Mouse (Mus musculus): ENCODE data around the gene Ptms. TPM values are rescaled to one million over a fixed set of nuclear protein-coding genes. Genes with fewer than 3 reads are reported as not detected.

Gene Ptms
- polyA plus RNA-seq, 1 experiment, result 168 TPM

GRCm38 (mm10) chr6:124937493-124937892 lies 17.6 kb upstream of the Ptms start:
- no peaks in the 10 kb centered on the region; the same call in none of the 2 replicates for H3K36me3 ChIP-seq (ENCODE audit: control insufficient read depth, insufficient read depth, low read length)
- H3K4me3 ChIP-seq (ENCODE audit: control insufficient read depth, low read depth, low read length), result no peak overlapping the region
- peaks cover under 1% of the 10 kb centered on the region; the same call in 1 of the 2 replicates for H3K4me1 ChIP-seq (ENCODE audit: control insufficient read depth, insufficient read depth, low read length)
- H3K27me3 ChIP-seq (ENCODE audit: control insufficient read depth, insufficient read depth, low read length), result no peaks in the 10 kb centered on the region
- TF ChIP-seq POLR2A (IDR thresholded peaks at IDR 0.05; ENCODE audit: control insufficient read depth, low read depth, low read length) (no peak), CTCF (IDR thresholded peaks at IDR 0.05; ENCODE audit: control insufficient read depth, insufficient read depth, insufficient replicate concordance, low read depth, low read length) (no peak)
- no peak overlapping the region for H3K27ac ChIP-seq (ENCODE audit: control insufficient read depth, insufficient read depth, low read depth, low read length)

GRCm38 (mm10) chr6:124936681-124937080 lies 16.8 kb upstream of the Ptms start:
- H3K4me3 ChIP-seq (ENCODE audit: control insufficient read depth, low read depth, low read length), result no peak overlapping the region
- H3K4me1 ChIP-seq (ENCODE audit: control insufficient read depth, insufficient read depth, low read length), result peaks cover 7% of the 10 kb centered on the region
- H3K27me3 ChIP-seq (ENCODE audit: control insufficient read depth, insufficient read depth, low read length), result no peaks in the 10 kb centered on the region
- H3K36me3 ChIP-seq (ENCODE audit: control insufficient read depth, insufficient read depth, low read length), result no peaks in the 10 kb centered on the region; the same call in none of the 2 replicates
- no peak for TF ChIP-seq POLR2A (IDR thresholded peaks at IDR 0.05; ENCODE audit: control insufficient read depth, low read depth, low read length)
- no peak overlapping the region for H3K27ac ChIP-seq (ENCODE audit: control insufficient read depth, insufficient read depth, low read depth, low read length)

- Histone ChIP-seq H3K27ac (ENCODE audit: control insufficient read depth, insufficient read depth, low read depth, low read length) (no peak overlapping the region), H3K36me3 (ENCODE audit: control insufficient read depth, insufficient read depth, low read length) (no peaks in the 10 kb centered on the region; the same call in none of the 2 replicates), H3K4me3 (ENCODE audit: control insufficient read depth, low read depth, low read length) (no peak overlapping the region), H3K27me3 (ENCODE audit: control insufficient read depth, insufficient read depth, low read length) (no peaks in the 10 kb centered on the region), H3K4me1 (ENCODE audit: control insufficient read depth, insufficient read depth, low read length) (peaks cover 7% of the 10 kb centered on the region)
- TF ChIP-seq CTCF (IDR thresholded peaks at IDR 0.05; ENCODE audit: control insufficient read depth, insufficient read depth, insufficient replicate concordance, low read depth, low read length) (no peak), POLR2A (IDR thresholded peaks at IDR 0.05; ENCODE audit: control insufficient read depth, low read depth, low read length) (no peak)
Measured at GRCm38 (mm10) chr6:124934670-124935069, 14.8 kb upstream of the Ptms start.

DNA sequence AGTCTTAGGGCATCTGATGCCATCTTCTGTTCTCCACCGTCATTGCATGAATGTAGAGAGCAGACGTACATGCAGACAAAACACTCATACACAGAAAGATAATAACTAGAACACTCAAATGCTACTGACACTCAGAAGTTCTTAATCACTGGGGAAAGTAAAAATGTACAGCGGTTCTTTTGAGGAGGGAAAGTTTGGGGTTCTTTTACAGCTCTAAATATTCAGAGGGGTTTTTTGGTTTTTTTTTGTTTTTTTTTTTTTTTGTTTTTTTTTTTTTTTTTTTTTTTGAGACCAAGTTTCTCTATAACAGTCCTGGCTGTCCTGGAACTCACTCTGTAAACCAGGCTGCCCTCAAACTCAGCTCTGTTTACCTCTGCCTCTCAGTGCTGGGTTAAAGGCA lies 13.2 kb upstream of the Ptms start:
- Histone ChIP-seq H3K36me3 (ENCODE audit: control insufficient read depth, insufficient read depth, low read length) (no peaks in the 10 kb centered on the region; the same call in none of the 2 replicates), H3K4me3 (ENCODE audit: control insufficient read depth, low read depth, low read length) (no peak overlapping the region), H3K27me3 (ENCODE audit: control insufficient read depth, insufficient read depth, low read length) (no peaks in the 10 kb centered on the region), H3K27ac (ENCODE audit: control insufficient read depth, insufficient read depth, low read depth, low read length) (no peak overlapping the region), H3K4me1 (ENCODE audit: control insufficient read depth, insufficient read depth, low read length) (peaks cover 7% of the 10 kb centered on the region)
- no peak for TF ChIP-seq CTCF (IDR thresholded peaks at IDR 0.05; ENCODE audit: control insufficient read depth, insufficient read depth, insufficient replicate concordance, low read depth, low read length)
- TF ChIP-seq POLR2A (IDR thresholded peaks at IDR 0.05; ENCODE audit: control insufficient read depth, low read depth, low read length), result no peak

DNA sequence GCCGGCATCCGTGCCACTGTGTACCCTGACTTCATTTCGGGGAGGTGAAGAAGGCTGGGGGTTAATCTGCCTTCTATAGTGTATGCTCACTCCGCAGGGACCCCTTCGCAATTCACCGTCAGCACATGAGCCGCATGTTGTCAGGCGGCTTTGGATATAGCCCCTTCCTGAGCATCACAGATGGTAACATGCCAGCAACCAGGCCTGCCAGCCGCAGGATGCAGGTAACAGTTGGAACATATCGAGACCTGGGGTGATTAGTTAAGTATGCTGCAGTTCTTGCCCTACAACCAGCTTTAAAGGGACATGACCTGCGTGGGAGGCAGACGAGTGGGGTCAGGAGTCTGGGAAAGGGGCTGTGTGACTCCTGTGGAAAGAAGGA lies 12.4 kb upstream of the Ptms start:
- no peaks in the 10 kb centered on the region for H3K27me3 ChIP-seq (ENCODE audit: control insufficient read depth, insufficient read depth, low read length)
- no peak overlapping the region for H3K27ac ChIP-seq (ENCODE audit: control insufficient read depth, insufficient read depth, low read depth, low read length)
- TF ChIP-seq CTCF (IDR thresholded peaks at IDR 0.05; ENCODE audit: control insufficient read depth, insufficient read depth, insufficient replicate concordance, low read depth, low read length), result no peak
- no peak for TF ChIP-seq POLR2A (IDR thresholded peaks at IDR 0.05; ENCODE audit: control insufficient read depth, low read depth, low read length)
- peak overlapping the region; percentile 97 for H3K4me3 ChIP-seq (ENCODE audit: control insufficient read depth, low read depth, low read length)
- H3K4me1 ChIP-seq (ENCODE audit: control insufficient read depth, insufficient read depth, low read length), result peaks cover 7% of the 10 kb centered on the region
- H3K36me3 ChIP-seq (ENCODE audit: control insufficient read depth, insufficient read depth, low read length), result no peaks in the 10 kb centered on the region; the same call in none of the 2 replicates

GRCm38 (mm10) chr6:124931525-124932313 lies 11.8 kb upstream of the Ptms start:
- Histone ChIP-seq H3K27ac (ENCODE audit: control insufficient read depth, insufficient read depth, low read depth, low read length) (peak overlapping the region; percentile 83), H3K36me3 (ENCODE audit: control insufficient read depth, insufficient read depth, low read length) (no peaks in the 10 kb centered on the region; the same call in none of the 2 replicates), H3K4me3 (ENCODE audit: control insufficient read depth, low read depth, low read length) (peak overlapping the region; percentile 97), H3K4me1 (ENCODE audit: control insufficient read depth, insufficient read depth, low read length) (peaks cover 7% of the 10 kb centered on the region), H3K27me3 (ENCODE audit: control insufficient read depth, insufficient read depth, low read length) (no peaks in the 10 kb centered on the region)
- peak; percentile 3 for TF ChIP-seq POLR2A (IDR thresholded peaks at IDR 0.05; ENCODE audit: control insufficient read depth, low read depth, low read length)
- TF ChIP-seq CTCF (IDR thresholded peaks at IDR 0.05; ENCODE audit: control insufficient read depth, insufficient read depth, insufficient replicate concordance, low read depth, low read length), result peak; percentile 19; the same call in 1 of the 2 replicates

DNA sequence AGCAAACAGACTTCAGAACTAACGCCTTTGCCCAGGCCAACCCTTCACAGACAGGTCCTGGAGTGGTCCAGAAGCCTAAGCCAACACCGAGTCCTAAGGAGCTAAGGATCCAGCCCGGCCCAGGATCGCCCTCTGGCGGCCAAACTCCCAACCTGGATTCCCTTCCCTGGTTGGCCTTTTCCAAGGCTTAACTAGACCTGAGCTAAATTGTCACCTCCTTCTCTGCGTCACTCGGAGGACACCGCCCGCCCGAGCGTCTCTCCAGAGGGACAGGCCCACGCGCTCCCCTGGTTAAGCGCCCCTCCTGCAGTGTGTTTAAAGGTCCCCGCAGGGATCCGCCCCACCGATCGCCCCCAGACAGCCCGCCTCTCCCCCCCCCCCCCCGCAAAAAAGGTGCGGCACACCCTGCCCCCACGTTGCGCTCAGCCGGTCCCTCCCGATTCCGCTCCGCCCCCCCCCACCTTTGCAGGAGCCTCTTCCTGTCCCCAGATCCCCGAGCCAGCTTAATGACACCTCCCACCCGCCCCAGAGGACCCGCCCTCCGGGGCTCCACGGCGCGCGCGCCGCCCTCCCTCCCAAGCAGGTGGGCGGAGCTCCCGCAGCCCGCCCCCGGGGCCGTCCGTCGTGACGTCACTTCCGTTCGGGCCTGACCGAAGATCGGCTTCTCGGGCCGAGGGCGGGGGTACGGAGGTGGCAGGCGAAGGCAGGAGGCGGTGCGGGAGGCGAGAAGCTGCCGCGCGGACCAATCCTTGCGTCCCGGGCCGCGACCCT lies 11.0 kb upstream of the Ptms start, which contains the start of gene Mlf2:
Mlf2 (plus strand) TSS at position 633 of the 771 bp plus-strand sequence.
- H3K36me3 ChIP-seq (ENCODE audit: control insufficient read depth, insufficient read depth, low read length), result no peaks in the 10 kb centered on the region; the same call in none of the 2 replicates
- H3K4me1 ChIP-seq (ENCODE audit: control insufficient read depth, insufficient read depth, low read length), result peaks cover 7% of the 10 kb centered on the region
- no peaks in the 10 kb centered on the region for H3K27me3 ChIP-seq (ENCODE audit: control insufficient read depth, insufficient read depth, low read length)
- peak within 1 kb of the TSS; percentile 97 for H3K4me3 ChIP-seq (ENCODE audit: control insufficient read depth, low read depth, low read length)
- TF ChIP-seq CTCF (IDR thresholded peaks at IDR 0.05; ENCODE audit: control insufficient read depth, insufficient read depth, insufficient replicate concordance, low read depth, low read length), result peak; percentile 90
- TF ChIP-seq POLR2A (IDR thresholded peaks at IDR 0.05; ENCODE audit: control insufficient read depth, low read depth, low read length), result peak; percentile 79
- H3K27ac ChIP-seq (ENCODE audit: control insufficient read depth, insufficient read depth, low read depth, low read length), result peak within 1 kb of the TSS; percentile 83
